Mouse (Mus musculus) lung, embryonic 14.5 days (tissue): ENCODE measurements around the gene Adad2. TPM values are rescaled to one million over a fixed set of nuclear protein-coding genes. Genes with fewer than 3 reads are reported as not detected.

Experiments used
- ATAC-seq: fragments of 200-750 bp; cut with Nextera tagmentation; 2 replicates; pipeline ENCODE4 v1.8.0; 2017; ENCODE audit warnings: mild to moderate bottlenecking, moderate TSS enrichment, moderate library complexity; ENCODE audit not compliant: insufficient read depth
- DNase-seq: peaks from one replicate; pipeline ENCODE4 v3.0.0-alpha.2; 2015
- H3K27ac ChIP-seq: fragments of 300-500 bp; sonication (generic); 2 replicates; pipeline ENCODE4 v1.5.1; 2014; ENCODE audit warnings: low read depth, mild to moderate bottlenecking, moderate library complexity
- H3K27me3 ChIP-seq: fragments of 300-500 bp; sonication (generic); 2 replicates; pipeline ENCODE4 v1.6.1; 2014; ENCODE audit warnings: low read length, control low read depth; ENCODE audit not compliant: insufficient read depth
- H3K36me3 ChIP-seq: fragments of 300-500 bp; sonication (generic); 2 replicates; pipeline ENCODE4 v1.6.1; 2014; ENCODE audit warnings: control low read depth; ENCODE audit not compliant: insufficient read depth
- H3K4me1 ChIP-seq: fragments of 300-500 bp; sonication (generic); 2 replicates; pipeline ENCODE4 v1.6.1; 2014; ENCODE audit warnings: antibody characterized with exemption, control low read depth; ENCODE audit not compliant: insufficient read depth
- H3K4me2 ChIP-seq: fragments of 300-500 bp; sonication (generic); 2 replicates; pipeline ENCODE4 v1.6.1; 2014; ENCODE audit warnings: mild to moderate bottlenecking
- H3K4me3 ChIP-seq: fragments of 300-500 bp; sonication (generic); 2 replicates; pipeline ENCODE4 v1.5.1; 2014; ENCODE audit warnings: low read depth, low read length
- H3K9ac ChIP-seq: fragments of 300-500 bp; sonication (generic); 2 replicates; pipeline ENCODE4 v1.6.1; 2014
- H3K9me3 ChIP-seq: fragments of 300-500 bp; sonication (generic); 2 replicates; pipeline ENCODE4 v1.6.1; 2016; ENCODE audit warnings: low read depth, low read length, control low read depth
- CTCF ChIP-seq: IDR thresholded peaks from 2 replicates; pipeline ENCODE4 v1.5.1; 2016; ENCODE audit warnings: antibody characterized with exemption, low read depth
- WGBS: fragments of 180-500 bp; shearing (Covaris S2); extraction: QIAGEN DNeasy Blood & Tissue Kit; methylation state at CpG from one replicate; pipeline ENCODE4 v1.1.7; 2014; 5-methylcytosine and 5-hydroxymethylcytosine counted together
- polyA plus RNA-seq: library from polyadenylated mRNA; unstranded; fragments of >200 nt; fragmentation: Nextera tagmentation; extraction: Ambion mirVana; gene quantifications from 2 replicates; pipeline ENCODE4 v1.2.1, GENCODE M21; 2014

Gene Adad2
- polyA plus RNA-seq, 1 experiment from 2014 or later: not detected

- Histone ChIP-seq H3K9ac (no peak overlapping the region), H3K27ac (no peak overlapping the region), H3K4me2 (no peak overlapping the region), H3K27me3 (no peaks in the 10 kb centered on the region), H3K4me3 (no peak overlapping the region), H3K4me1 (no peaks in the 10 kb centered on the region), H3K9me3 (no peaks in the 10 kb centered on the region), H3K36me3 (no peaks in the 10 kb centered on the region)
- ATAC-seq: no peak
- TF ChIP-seq CTCF: no peak
- DNase-seq: no peak
- WGBS: 81% methylated on average over 7 of the region's 7 CpGs
These were observed 34.3 kb downstream of the Adad2 start for GRCm38 (mm10) chr8:119646846-119647245.

- 18% methylated on average over 2 of the region's 2 CpGs for WGBS
- TF ChIP-seq CTCF: no peak
- Histone ChIP-seq H3K36me3 (no peaks in the 10 kb centered on the region), H3K4me3 (no peak overlapping the region), H3K4me1 (no peaks in the 10 kb centered on the region), H3K9me3 (no peaks in the 10 kb centered on the region), H3K9ac (no peak overlapping the region), H3K4me2 (no peak overlapping the region), H3K27ac (no peak overlapping the region), H3K27me3 (no peaks in the 10 kb centered on the region)
- ATAC-seq (0 out of 2 replicates have a peak, but pooled peaks have one; percentile 28), DNase-seq (no peak)
These were observed 38.8 kb downstream of the Adad2 start for GRCm38 (mm10) chr8:119651324-119651723.

GRCm38 (mm10) chr8:119656709-119657464 lies 44.3 kb downstream of the Adad2 start:
- Histone ChIP-seq H3K4me3 (no peak overlapping the region), H3K4me2 (no peak overlapping the region), H3K4me1 (peaks cover 6% of the 10 kb centered on the region; the same call in 1 of the 2 replicates), H3K27me3 (no peaks in the 10 kb centered on the region), H3K27ac (no peak overlapping the region), H3K9me3 (no peaks in the 10 kb centered on the region), H3K9ac (no peak overlapping the region), H3K36me3 (no peaks in the 10 kb centered on the region)
- WGBS: 38% methylated on average over 5 of the region's 5 CpGs
- TF ChIP-seq CTCF: peak; percentile 61
- peak; percentile 49 for DNase-seq
- peak; percentile 25; the same call in 1 of the 2 replicates for ATAC-seq

GRCm38 (mm10) chr8:119661081-119661480 lies 48.5 kb downstream of the Adad2 start:
- DNase-seq (peak; percentile 73), ATAC-seq (peak; percentile 65)
- Histone ChIP-seq H3K4me2 (no peak overlapping the region), H3K36me3 (no peaks in the 10 kb centered on the region), H3K9me3 (no peaks in the 10 kb centered on the region), H3K9ac (no peak overlapping the region), H3K4me3 (no peak overlapping the region), H3K27me3 (no peaks in the 10 kb centered on the region), H3K4me1 (peaks cover 13% of the 10 kb centered on the region; the same call in 1 of the 2 replicates), H3K27ac (no peak overlapping the region)
- 11% methylated on average over 9 of the region's 9 CpGs for WGBS
- TF ChIP-seq CTCF: no peak

- H3K36me3 ChIP-seq: no peaks in the 10 kb centered on the region
- 73% methylated on average over 6 of the region's 6 CpGs for WGBS
- H3K9me3 ChIP-seq: no peaks in the 10 kb centered on the region
- no peak overlapping the region for H3K4me3 ChIP-seq
- H3K4me1 ChIP-seq: peaks cover 18% of the 10 kb centered on the region; the same call in 1 of the 2 replicates
- DNase-seq (no peak), ATAC-seq (no peak)
- TF ChIP-seq CTCF: no peak
- no peak overlapping the region for H3K9ac ChIP-seq
- H3K27me3 ChIP-seq: no peaks in the 10 kb centered on the region
- no peak overlapping the region for H3K27ac ChIP-seq
- no peak overlapping the region for H3K4me2 ChIP-seq
These were observed 49.3 kb downstream of the Adad2 start for GRCm38 (mm10) chr8:119661892-119662291.

- H3K4me1 ChIP-seq: peaks cover 18% of the 10 kb centered on the region; the same call in 1 of the 2 replicates
- no peaks in the 10 kb centered on the region for H3K9me3 ChIP-seq
- TF ChIP-seq CTCF: no peak
- no peaks in the 10 kb centered on the region for H3K36me3 ChIP-seq
- ATAC-seq (no peak), DNase-seq (no peak)
- H3K4me2 ChIP-seq: no peak overlapping the region
- no peak overlapping the region for H3K4me3 ChIP-seq
- H3K27me3 ChIP-seq: no peaks in the 10 kb centered on the region
- H3K27ac ChIP-seq: no peak overlapping the region
- no peak overlapping the region for H3K9ac ChIP-seq
- 59% methylated on average over 11 of the region's 11 CpGs for WGBS
These were observed 50.9 kb downstream of the Adad2 start for GRCm38 (mm10) chr8:119663440-119663839.

- Histone ChIP-seq H3K27me3 (no peaks in the 10 kb centered on the region), H3K9ac (no peak overlapping the region), H3K9me3 (no peaks in the 10 kb centered on the region), H3K36me3 (no peaks in the 10 kb centered on the region), H3K4me2 (no peak overlapping the region), H3K4me3 (no peak overlapping the region), H3K4me1 (peaks cover 18% of the 10 kb centered on the region; the same call in 1 of the 2 replicates), H3K27ac (no peak overlapping the region)
- no peak for TF ChIP-seq CTCF
- 49% methylated on average over 6 of the region's 6 CpGs for WGBS
- ATAC-seq (no peak), DNase-seq (peak; percentile 69)
These were observed 52.7 kb downstream of the Adad2 start for GRCm38 (mm10) chr8:119665270-119665669.

Other genes with a start within 250 kb of the Adad2 start
- gene Mlycd, start 217.9 kb upstream of the Adad2 start, polyA plus RNA-seq: 11.8 and 14.0 TPM in 2 replicates
- 0.53 and 0.85 TPM in 2 replicates for gene Osgin1, start 178.6 kb upstream of the Adad2 start, polyA plus RNA-seq
- gene Necab2, start 166.0 kb upstream of the Adad2 start, polyA plus RNA-seq: 1.9 and 2.2 TPM in 2 replicates
- gene Slc38a8, start 111.0 kb upstream of the Adad2 start, polyA plus RNA-seq: not detected in 2 replicates
- 125 and 128 TPM in 2 replicates for gene Mbtps1, start 54.0 kb upstream of the Adad2 start, polyA plus RNA-seq
- gene Hsdl1, start 37.6 kb upstream of the Adad2 start, polyA plus RNA-seq: 25.9 and 26.8 TPM in 2 replicates
- 0.24 TPM in 1 of 2 replicates, not detected in the other for gene Dnaaf1, start 37.5 kb upstream of the Adad2 start, polyA plus RNA-seq
- gene Taf1c, start 7.5 kb upstream of the Adad2 start, polyA plus RNA-seq: 9.0 and 10.4 TPM in 2 replicates
- not detected in 2 replicates for gene Kcng4, start 22.9 kb downstream of the Adad2 start, polyA plus RNA-seq
- 3.0 and 3.4 TPM in 2 replicates for gene Wfdc1, start 53.6 kb downstream of the Adad2 start, polyA plus RNA-seq
- gene Atp2c2, start 87.3 kb downstream of the Adad2 start, polyA plus RNA-seq: 1.8 and 1.9 TPM in 2 replicates
- gene Tldc1, start 165.7 kb downstream of the Adad2 start, polyA plus RNA-seq: 9.7 and 10.3 TPM in 2 replicates
- gene Cotl1, start 227.8 kb downstream of the Adad2 start, polyA plus RNA-seq: 201 and 204 TPM in 2 replicates
- 11.5 and 11.8 TPM in 2 replicates for gene Klhl36, start 249.5 kb downstream of the Adad2 start, polyA plus RNA-seq